Mouse (Mus musculus) embryonic facial prominence, embryonic 13.5 days (tissue): ENCODE data around the gene Ptprh. TPM values are rescaled to one million over a fixed set of nuclear protein-coding genes. Genes with fewer than 3 reads are reported as not detected.

Experiments used
- ATAC-seq: fragments of 200-750 bp; cut with Nextera tagmentation; 2 replicates; pipeline ENCODE4 v1.8.0; 2017; ENCODE audit warnings: low read depth; ENCODE audit not compliant: insufficient number of reproducible peaks, insufficient read depth, low FRiP score, low TSS enrichment
- H3K27ac ChIP-seq: fragments of 300-500 bp; sonication (generic); 2 replicates; pipeline ENCODE4 v1.5.1; 2015; ENCODE audit warnings: moderate library complexity, mild to moderate bottlenecking, inconsistent platforms
- H3K27me3 ChIP-seq: fragments of 300-500 bp; sonication (generic); 2 replicates; pipeline ENCODE4 v1.6.1; 2015; ENCODE audit warnings: mild to moderate bottlenecking, inconsistent platforms
- H3K36me3 ChIP-seq: fragments of 300-500 bp; sonication (generic); 2 replicates; pipeline ENCODE4 v1.6.1; 2015; ENCODE audit warnings: mild to moderate bottlenecking, inconsistent platforms
- H3K4me1 ChIP-seq: fragments of 300-500 bp; sonication (generic); 2 replicates; pipeline ENCODE4 v1.6.1; 2015; ENCODE audit warnings: inconsistent platforms
- H3K4me2 ChIP-seq: fragments of 300-500 bp; sonication (generic); 2 replicates; pipeline ENCODE4 v1.6.1; 2015; ENCODE audit warnings: moderate library complexity, mild to moderate bottlenecking, inconsistent platforms
- H3K4me3 ChIP-seq: fragments of 300-500 bp; sonication (generic); 2 replicates; pipeline ENCODE4 v1.5.1; 2015; ENCODE audit warnings: mild to moderate bottlenecking, inconsistent platforms
- H3K9ac ChIP-seq: fragments of 300-500 bp; sonication (generic); 2 replicates; pipeline ENCODE4 v1.6.1; 2015; ENCODE audit warnings: mild to moderate bottlenecking, inconsistent platforms
- H3K9me3 ChIP-seq: fragments of 300-500 bp; sonication (generic); 2 replicates; pipeline ENCODE4 v1.6.1; 2016; ENCODE audit warnings: inconsistent platforms
- WGBS: fragments of 180-500 bp; shearing (Covaris S2); methylation state at CpG from one replicate; pipeline ENCODE4 v1.1.7; 2015; ENCODE audit warnings: mixed read lengths; 5-methylcytosine and 5-hydroxymethylcytosine counted together
- polyA plus RNA-seq: library from polyadenylated mRNA; unstranded; fragments of >200 nt; fragmentation: Nextera tagmentation; extraction: Ambion mirVana; gene quantifications from 2 replicates; pipeline ENCODE4 v1.2.1, GENCODE M21; 2015

Gene Ptprh
- polyA plus RNA-seq, 1 experiment from 2014 or later, result not detected

- no peak for ATAC-seq
- no peak overlapping the region for H3K4me2 ChIP-seq
- H3K4me1 ChIP-seq, result no peaks in the 10 kb centered on the region
- no peak overlapping the region for H3K27ac ChIP-seq
- no peaks in the 10 kb centered on the region for H3K9me3 ChIP-seq
- no peak overlapping the region for H3K4me3 ChIP-seq
- H3K9ac ChIP-seq, result no peak overlapping the region
- no peaks in the 10 kb centered on the region for H3K36me3 ChIP-seq
- 84% methylated on average over 32 of the region's 32 CpGs for WGBS
- no peaks in the 10 kb centered on the region for H3K27me3 ChIP-seq
Observed at GRCm38 (mm10) chr7:4508062-4508738, 95.6 kb downstream of the Ptprh start.

GRCm38 (mm10) chr7:4507220-4507619, 96.6 kb downstream of the Ptprh start:
- Histone ChIP-seq H3K27me3 (no peaks in the 10 kb centered on the region), H3K4me3 (no peak overlapping the region), H3K9ac (no peak overlapping the region), H3K36me3 (no peaks in the 10 kb centered on the region), H3K4me1 (peaks cover 3% of the 10 kb centered on the region; the same call in 1 of the 2 replicates), H3K4me2 (no peak overlapping the region), H3K9me3 (no peaks in the 10 kb centered on the region), H3K27ac (no peak overlapping the region)
- 58% methylated on average over 3 of the region's 4 CpGs for WGBS
- no peak for ATAC-seq

GRCm38 (mm10) chr7:4504646-4505435, 99.0 kb downstream of the Ptprh start:
- no peak for ATAC-seq
- WGBS, result 59% methylated on average over 11 of the region's 11 CpGs

DNA sequence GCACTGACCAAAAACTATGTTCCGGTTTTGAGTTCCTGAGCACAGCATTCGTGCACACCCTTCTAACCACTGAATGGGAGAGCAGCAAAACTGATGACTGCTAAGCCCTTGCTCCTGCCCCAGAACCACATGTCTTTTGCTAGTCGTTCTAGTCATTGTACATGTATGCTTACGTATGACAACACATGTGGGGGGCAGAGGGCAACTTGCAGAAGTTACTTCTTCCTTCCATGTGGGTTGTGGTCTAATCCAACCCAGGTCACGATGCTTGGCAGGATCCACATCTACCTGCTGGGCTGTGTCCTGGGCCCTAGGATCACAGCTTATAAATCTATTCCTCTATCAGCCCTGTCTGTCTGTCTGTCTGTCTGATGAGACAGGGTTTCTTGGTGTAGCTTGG, 100.0 kb downstream of the Ptprh start:
- Histone ChIP-seq H3K9ac (no peak overlapping the region), H3K27ac (no peak overlapping the region), H3K27me3 (no peaks in the 10 kb centered on the region), H3K4me3 (no peak overlapping the region), H3K9me3 (no peaks in the 10 kb centered on the region), H3K36me3 (no peaks in the 10 kb centered on the region; the same call in 1 of the 2 replicates), H3K4me1 (peaks cover 24% of the 10 kb centered on the region), H3K4me2 (no peak overlapping the region)
- 82% methylated on average over 5 of the region's 5 CpGs for WGBS
- ATAC-seq, result no peak

More at GRCm38 (mm10) chr7:4504646-4505435, 99.0 kb downstream of the Ptprh start:
- H3K4me1 ChIP-seq, result peaks cover 14% of the 10 kb centered on the region
- H3K9me3 ChIP-seq, result no peaks in the 10 kb centered on the region
- H3K36me3 ChIP-seq, result no peaks in the 10 kb centered on the region
- no peaks in the 10 kb centered on the region for H3K27me3 ChIP-seq
- H3K27ac ChIP-seq, result no peak overlapping the region
- H3K4me2 ChIP-seq, result no peak overlapping the region
- no peak overlapping the region for H3K9ac ChIP-seq
- no peak overlapping the region for H3K4me3 ChIP-seq

GRCm38 (mm10) chr7:4503100-4503499, 100.7 kb downstream of the Ptprh start:
- WGBS, result 81% methylated on average over 4 of the region's 4 CpGs
- Histone ChIP-seq H3K9me3 (no peaks in the 10 kb centered on the region), H3K36me3 (no peaks in the 10 kb centered on the region; the same call in 1 of the 2 replicates), H3K4me2 (no peak overlapping the region), H3K4me3 (no peak overlapping the region), H3K4me1 (peaks cover 31% of the 10 kb centered on the region), H3K27ac (no peak overlapping the region), H3K9ac (no peak overlapping the region), H3K27me3 (no peaks in the 10 kb centered on the region)
- no peak for ATAC-seq

DNA sequence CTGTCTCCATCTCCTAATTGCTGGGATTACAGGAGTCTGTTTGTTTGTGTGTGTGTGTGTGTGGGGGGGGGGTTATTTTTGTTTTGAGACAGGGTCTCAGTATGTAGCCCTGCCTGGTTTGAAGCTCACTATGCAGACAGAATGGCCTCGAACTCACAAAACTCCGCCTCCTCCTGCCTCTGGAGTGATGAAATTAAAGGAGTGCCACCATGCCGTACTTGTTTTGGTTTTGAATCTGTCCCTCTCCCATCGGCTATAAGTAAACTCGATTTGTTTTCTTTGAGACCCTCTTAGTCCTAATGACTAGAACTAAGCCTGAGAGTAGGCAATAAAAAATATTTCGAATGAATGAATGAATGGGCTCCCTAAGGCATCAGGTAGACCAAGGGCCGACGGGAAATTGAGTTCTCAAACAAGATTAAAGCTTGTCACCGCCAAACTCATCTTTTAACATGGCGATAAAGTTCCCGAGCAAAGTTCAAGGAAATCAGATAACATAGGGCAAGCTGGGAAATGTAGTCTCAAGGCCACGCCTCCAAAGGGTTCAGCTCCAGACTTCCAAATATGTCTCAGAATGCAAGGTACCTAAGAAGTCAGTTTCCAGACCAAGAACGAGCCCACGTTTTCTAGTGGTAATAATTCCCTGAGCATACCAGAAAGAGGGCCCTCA, 101.3 kb downstream of the Ptprh start:
- WGBS, result 9% methylated on average over 14 of the region's 14 CpGs
- Histone ChIP-seq H3K4me1 (peaks cover 35% of the 10 kb centered on the region), H3K27ac (peak overlapping the region; percentile 91), H3K36me3 (peaks cover under 1% of the 10 kb centered on the region; the same call in 1 of the 2 replicates), H3K4me3 (peak overlapping the region; percentile 88), H3K4me2 (peak overlapping the region; percentile 86), H3K9ac (peak overlapping the region; percentile 95; the same call in 1 of the 2 replicates), H3K27me3 (no peaks in the 10 kb centered on the region), H3K9me3 (no peaks in the 10 kb centered on the region)
- no peak for ATAC-seq

GRCm38 (mm10) chr7:4501558-4502397, 102.1 kb downstream of the Ptprh start, which contains the start of gene Ppp1r12c:
Gene Ppp1r12c, minus strand, starts transcription at chr7:4501680.
- H3K4me2 ChIP-seq, result peak within 1 kb of the TSS; percentile 86
- peak within 1 kb of the TSS; percentile 95 for H3K9ac ChIP-seq
- H3K4me3 ChIP-seq, result peak within 1 kb of the TSS; percentile 88
- WGBS, result under 1% methylated on average over 62 of the region's 62 CpGs
- no peaks in the 10 kb centered on the region for H3K9me3 ChIP-seq
- ATAC-seq, result peak; percentile 88
- H3K4me1 ChIP-seq, result peaks cover 35% of the 10 kb centered on the region
- peak within 1 kb of the TSS; percentile 91 for H3K27ac ChIP-seq
- H3K36me3 ChIP-seq, result peaks cover 8% of the 10 kb centered on the region
- no peaks in the 10 kb centered on the region for H3K27me3 ChIP-seq

- Histone ChIP-seq H3K27ac (peak overlapping the region; percentile 91), H3K4me1 (peaks cover 35% of the 10 kb centered on the region), H3K4me3 (peak overlapping the region; percentile 88), H3K9ac (peak overlapping the region; percentile 95), H3K27me3 (no peaks in the 10 kb centered on the region), H3K9me3 (no peaks in the 10 kb centered on the region), H3K4me2 (peak overlapping the region; percentile 86), H3K36me3 (peaks cover 16% of the 10 kb centered on the region)
- peak; percentile 56 for ATAC-seq
- under 1% methylated on average over 47 of the region's 52 CpGs for WGBS
Observed at GRCm38 (mm10) chr7:4500892-4501471, 102.9 kb downstream of the Ptprh start.

DNA sequence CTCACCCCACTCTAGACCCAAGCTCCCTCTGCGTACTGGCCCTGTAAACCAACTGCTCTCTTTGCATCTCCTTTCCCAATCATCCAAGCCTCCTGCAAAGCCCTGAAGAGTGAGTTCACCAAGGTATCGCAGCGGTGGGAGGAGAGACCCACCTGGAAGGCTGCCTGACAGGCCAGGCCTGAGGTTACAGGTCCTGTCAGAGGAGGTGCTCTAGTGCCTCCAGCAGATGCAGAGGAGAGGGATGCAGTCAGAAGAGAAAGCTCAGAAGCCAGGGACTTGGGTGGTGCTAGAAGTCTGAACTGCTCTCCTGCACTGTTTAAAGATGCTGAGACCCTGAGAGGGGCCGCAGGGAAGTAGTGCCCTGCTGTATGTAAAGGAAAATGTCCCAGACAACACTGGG, 104.8 kb downstream of the Ptprh start:
- H3K4me1 ChIP-seq, result peaks cover 35% of the 10 kb centered on the region
- H3K36me3 ChIP-seq, result peaks cover 31% of the 10 kb centered on the region
- no peak overlapping the region for H3K27ac ChIP-seq
- peak overlapping the region; percentile 86; the same call in 1 of the 2 replicates for H3K4me2 ChIP-seq
- peak overlapping the region; percentile 95 for H3K9ac ChIP-seq
- no peaks in the 10 kb centered on the region for H3K9me3 ChIP-seq
- no peak for ATAC-seq
- H3K27me3 ChIP-seq, result no peaks in the 10 kb centered on the region
- 86% methylated on average over 4 of the region's 4 CpGs for WGBS
- no peak overlapping the region for H3K4me3 ChIP-seq
